Mouse (Mus musculus) retina, embryonic 14.5 days (tissue): Measurements from ENCODE around the gene Tmem108.
A peak's percentile ranks its signal among the peaks of the same experiment; 100 is the strongest.

Experiments used
- DNase-seq: peaks from one replicate; pipeline ENCODE4 v3.0.0-alpha.2; 2015; ENCODE audit warnings: low spot score

Tmem108 gene

DNA sequence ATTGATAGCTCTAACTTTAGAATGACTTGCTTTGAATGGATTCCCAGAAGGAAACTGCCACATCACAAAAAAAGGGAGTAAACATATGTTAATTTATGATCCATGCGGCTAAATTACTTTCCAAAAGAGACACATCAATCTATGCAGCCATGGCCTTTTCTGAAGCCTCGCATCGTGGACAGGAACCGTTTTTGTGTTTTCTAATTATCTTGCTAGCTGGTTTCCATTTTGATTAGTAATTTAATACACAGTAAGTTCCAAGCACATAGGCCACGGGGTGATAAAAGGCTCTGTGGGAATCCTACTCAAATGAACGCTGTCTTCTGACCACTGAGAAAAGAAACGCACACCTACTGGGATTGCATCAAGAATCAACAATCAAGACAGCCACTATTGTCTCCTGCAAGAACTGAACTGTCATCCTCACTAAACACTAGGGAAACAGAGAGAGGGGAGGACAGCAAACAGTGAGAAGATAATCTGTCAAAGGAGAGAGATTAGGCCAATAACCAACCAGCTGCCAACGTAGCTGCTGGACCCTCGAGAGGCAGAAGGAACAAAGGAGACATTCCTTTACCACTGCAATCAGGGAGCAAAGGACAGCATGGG lies 132.7 kb downstream of the Tmem108 start:
- peak; percentile 80 for DNase-seq

DNA sequence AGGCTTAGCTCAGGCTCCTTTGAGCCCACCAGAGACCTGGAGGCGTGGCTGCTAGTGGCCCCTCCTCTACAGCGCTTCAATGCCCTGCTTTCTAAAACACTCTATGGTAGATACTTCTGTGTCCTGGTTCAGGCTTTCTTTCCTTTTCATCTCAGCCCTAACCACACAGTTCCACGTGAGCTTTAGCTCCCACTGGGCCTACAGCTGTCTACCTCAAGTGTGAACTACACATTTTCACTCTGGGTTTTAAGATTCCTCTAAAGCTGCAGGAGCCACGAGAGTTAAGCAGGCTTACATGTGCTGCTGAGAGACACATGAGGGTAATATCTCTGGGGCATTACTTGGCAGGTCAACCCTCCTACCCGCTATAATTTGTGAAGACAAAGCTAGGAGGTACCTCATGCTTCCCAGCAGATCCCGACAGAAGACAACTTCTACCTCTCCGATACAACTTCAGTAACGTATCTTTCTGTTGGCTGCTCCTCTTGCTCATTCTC lies 134.2 kb downstream of the Tmem108 start:
- DNase-seq, result no peak

DNA sequence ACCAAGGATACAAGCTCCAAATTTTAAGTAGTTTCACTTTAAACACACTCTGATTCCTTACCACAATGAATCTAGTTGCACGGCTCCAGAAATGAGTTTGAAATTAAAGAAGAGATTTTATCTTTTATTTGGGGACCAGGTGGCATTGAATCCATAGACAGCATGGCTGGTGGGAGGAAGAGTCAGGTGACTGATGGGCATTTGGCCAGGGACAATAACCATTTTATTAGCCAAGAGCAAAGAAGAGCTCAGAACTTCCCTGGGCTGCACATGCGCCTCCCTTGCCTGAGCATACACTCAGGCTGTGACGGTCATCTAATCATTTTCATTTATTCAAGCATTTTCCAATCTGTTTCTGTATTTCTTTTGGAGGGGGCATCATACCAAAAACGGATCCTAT lies 135.5 kb downstream of the Tmem108 start:
- DNase-seq, result no peak

DNA sequence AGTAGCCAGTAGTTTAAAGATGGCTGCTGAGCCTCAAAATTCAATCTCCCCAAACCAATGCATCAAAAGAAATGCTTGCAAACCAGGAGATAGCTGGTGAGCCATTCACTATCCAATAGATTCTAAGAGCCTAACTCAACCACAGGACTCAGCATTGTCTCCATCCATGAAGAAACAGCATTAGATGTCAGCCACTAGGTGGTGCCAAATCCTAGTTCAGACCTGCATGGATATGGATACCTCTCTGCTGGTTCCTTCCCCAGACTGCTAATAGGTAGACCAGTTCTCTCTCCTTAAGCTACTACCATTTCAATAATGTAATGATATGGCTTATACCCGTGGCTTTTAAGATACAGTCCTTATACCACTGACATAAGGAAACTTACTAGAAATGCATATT lies 137.0 kb downstream of the Tmem108 start:
- peak; percentile 87 for DNase-seq

DNA sequence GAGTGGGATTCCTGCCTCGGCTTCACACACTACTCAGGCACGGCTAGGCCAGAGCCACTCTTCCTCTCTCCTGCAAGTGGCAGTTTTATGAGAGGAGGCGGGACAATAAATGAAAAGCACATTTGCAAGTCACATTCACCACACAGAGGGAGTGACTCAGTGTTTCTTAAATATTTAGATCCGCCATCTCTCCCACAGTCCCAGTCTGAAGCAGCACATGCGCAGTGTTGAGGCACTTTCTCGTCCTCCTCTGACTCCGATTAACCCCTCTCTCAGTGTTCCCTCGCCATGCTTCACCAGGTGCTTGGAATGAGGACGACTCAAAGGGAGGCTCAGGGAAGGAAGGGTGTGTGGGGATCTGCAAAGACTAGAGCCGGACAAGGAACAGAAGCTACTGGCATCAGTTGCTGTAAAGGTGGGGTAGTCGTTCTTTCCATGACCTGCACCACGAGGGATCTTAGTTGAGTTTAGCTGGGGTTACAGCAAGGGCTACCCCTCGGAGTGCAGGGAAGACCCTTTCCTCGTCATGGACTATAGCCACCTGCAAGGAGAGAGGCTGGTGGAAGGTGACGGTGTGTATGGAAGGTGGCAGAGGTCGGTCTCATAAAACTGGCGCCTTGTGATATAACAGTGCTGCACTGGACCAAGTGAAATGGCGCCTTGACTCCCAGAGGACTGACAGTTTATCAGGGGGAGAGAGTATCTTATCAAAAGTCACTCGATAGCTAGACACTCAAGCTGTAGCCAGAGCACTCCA lies 137.9 kb downstream of the Tmem108 start:
- no peak for DNase-seq

DNA sequence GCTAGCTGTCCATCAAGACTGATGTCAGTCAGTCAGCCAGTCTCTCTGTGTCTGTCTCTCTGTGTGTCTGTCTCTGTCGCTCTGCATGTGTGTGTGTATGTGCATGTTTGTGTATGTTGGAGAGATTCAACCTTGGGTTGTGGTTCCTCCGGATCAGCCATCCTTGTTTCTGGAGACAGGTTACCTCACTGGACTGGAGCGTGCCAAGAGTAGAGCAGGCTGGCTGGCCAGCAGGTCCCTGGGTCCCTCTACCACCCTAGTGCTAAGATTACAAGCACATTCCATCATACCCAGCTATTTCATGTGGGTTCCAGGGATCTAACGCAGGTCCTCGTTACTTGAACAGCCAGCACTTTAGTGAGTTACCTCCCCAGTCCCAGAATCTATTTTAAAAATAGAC lies 138.6 kb downstream of the Tmem108 start:
- no peak for DNase-seq

DNA sequence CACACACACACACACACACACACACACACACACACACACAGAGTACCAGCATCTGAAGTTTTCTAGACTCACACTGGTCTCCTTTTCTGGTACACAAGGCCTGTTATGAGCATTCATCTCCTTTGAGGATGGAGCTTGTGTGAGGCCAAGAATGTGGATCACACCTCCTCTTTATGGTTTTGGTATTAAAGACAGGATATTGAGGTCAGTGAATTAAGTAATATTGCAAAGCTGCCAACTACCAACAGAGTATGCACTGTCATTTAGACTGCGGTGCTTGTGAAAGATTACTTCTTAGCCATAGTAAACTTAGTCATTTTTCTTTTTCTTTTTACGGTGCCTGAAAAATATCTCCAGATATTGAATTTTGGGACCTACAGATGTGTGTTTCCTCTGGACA lies 139.8 kb downstream of the Tmem108 start:
- no peak for DNase-seq

DNA sequence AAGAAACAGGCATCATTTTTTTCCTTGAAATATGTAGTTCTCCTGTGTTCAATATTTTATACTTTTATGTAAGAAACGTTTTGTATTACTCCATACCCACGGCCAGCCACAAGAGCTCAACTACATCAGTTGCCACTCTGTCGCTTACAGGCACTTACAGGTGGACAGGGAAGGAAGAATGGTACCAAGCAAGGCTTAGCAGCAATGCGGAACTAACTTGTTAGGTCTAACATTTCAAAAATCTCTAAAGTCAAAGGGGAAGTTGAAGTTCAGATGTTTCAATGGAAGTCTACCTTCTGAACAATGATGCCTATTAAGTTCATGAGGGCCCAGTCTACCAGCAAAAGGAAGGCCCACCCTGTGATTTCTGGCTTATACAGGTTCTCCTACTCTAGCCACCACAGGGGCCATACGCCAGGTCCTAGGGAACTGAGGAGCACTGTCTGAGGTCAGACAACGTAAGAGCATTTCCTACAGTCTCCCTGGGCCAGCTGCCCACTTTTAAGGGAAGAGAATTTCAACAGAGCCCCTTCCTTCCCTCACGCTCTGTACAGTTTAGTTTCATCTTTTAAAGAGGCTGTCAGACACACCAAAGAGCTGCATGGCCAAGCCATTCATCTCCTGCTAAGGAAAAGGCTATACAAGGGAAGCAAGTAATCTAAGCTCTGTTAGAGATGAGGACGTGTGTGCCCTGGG lies 141.0 kb downstream of the Tmem108 start:
- DNase-seq, result no peak

DNA sequence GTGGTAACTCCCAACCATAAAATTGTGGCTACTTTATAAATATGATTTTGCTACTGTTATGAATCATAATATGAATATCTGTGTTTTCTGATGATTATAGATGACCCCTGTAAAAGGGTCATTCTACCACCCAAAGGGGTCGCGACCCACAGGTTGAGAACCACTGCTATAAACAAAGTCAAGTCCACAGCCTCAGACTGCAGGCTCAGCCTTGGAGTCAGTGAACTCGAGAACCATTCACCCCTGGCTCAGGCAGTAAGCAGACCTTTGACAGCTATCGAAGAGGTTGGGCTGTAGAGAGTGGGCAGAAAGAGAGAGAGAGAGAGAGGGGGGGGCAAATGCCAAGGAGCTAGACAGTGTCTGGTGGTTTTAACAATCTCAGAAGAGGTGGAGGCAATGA lies 147.4 kb downstream of the Tmem108 start:
- DNase-seq, result no peak

DNA sequence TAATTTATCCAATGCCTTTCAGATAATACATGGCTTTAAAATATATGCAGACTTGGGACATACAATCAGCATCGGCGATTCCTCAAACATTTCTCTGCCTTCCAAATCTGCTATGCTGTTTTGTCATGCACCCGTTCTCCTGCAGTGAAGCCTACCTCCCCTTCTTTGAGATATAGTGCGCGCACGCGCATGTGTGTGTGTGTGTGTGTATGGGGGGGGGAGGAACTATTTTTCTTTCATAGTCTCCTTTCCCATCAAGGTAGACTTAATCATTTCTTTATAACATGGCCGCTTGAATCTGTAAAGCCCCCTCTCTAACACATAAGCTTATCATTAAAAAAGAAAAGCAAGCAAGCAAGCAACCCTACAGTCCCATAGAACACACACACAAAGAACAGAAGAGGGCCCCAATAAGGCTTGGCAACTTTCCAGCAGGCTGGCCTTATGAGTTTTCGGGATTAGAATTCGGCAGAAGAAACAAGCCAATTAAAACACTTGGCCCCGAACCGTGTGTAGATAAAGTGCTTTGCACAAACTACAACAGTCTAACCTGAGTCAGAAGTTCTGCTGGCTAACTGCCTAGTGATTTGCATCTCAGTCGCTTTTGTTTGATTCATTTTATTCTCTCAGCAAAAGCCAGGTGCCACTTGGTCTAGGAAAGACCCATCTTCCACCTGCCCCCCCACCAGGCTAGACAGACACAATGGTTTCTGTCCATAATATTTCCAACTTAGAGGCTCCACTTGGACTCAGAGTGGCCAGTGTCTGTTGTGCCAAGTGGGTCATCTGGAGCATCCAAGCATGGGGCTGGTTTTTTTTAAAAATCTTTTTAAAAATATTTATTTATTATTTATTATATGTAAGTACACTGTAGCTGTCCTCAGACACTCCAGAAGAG lies 153.2 kb downstream of the Tmem108 start:
- no peak for DNase-seq

DNA sequence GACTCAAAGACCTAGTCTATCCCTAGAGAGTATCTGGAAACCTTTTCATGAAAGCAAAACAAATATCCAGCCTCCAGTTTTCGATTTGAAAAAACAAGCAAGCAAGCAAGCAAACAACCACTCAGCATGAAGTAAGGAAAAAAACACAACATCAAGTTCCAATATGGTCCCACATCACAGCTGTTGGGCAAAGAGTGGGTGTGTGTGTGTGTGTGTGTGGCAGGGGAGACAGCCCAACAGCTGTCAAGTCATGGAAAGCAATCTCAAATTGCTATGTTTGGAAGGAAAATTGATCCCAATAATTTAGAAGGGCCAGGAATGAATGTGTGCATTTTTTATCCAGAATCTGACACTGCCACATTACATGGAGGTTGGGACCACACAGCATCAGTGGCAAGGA lies 155.6 kb downstream of the Tmem108 start:
- no peak for DNase-seq

DNA sequence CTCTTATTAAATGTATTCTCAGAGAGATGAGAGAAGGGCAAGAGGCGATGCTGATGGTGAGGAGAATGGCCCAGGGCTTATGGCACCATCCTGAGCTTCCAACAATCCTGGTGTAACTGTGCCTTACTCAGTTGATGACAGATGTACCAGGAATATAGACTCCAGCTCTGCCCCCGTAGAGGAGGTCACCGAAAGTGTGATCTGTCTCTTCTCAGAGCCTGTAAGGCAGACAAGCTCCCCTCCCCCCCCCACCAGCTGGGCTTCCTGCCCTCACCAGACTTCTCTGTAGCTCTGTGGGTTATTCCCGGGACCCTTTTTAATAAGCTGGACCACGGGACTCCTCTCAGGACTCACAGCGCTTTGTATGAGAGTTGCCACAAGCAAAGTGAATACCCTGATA lies 157.8 kb downstream of the Tmem108 start:
- no peak for DNase-seq

DNA sequence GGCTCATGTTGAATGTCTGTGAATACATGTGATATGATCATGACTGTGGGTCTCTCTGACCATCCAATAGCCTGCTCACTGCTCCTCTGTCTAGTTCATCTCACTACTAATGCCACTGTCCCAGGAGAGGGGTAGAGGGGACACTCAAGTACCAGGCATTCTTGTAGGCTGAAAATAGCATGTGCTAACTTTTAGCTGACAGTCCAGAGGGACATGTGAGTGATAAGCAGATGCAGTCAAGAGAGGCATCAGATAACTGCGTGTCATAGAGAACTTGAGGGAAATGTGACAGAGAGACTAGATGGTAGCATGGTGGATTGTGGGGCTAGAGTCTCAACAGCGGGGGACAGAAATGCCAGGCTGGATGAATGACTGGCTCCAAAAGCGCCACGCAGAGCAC lies 159.8 kb downstream of the Tmem108 start:
- DNase-seq, result no peak

DNA sequence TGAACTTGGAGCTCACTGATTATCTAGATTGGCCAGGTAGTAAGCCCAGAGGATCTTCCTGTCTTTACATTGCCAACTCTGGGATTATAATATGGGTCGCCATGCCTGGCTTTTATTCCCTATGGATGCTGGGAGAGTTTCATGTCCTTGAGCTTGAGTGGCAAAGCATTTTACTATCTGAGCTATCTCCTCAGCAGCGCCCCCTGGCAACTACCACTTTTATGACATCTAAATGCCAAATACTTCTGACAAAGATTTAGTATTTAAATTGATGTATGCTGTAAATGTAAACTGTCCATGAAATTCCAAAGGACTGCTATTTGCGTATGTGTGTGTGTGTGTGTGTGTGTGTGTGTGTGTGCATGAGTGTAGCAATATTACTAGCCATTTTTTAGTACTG lies 160.8 kb downstream of the Tmem108 start:
- peak; percentile 45 for DNase-seq

DNA sequence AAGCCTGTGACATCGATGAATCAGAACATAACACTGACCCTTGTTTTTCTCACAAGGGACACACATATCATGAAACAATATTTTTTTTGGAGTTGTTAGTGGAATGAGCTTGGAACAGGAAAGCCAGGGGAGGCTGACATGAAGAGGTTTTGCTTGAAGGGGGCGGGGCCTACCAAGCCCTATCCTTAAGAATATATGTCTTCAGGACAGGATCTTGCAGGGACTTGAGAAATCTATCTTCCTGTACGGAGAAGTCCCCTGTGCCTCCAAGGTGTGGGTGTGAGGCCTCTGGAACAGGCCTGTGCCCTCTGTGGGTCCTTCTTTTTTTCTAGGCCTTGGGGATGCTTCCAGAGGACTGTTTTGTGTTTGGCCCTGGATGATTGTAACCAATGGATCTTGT lies 161.7 kb downstream of the Tmem108 start:
- DNase-seq, result no peak

DNA sequence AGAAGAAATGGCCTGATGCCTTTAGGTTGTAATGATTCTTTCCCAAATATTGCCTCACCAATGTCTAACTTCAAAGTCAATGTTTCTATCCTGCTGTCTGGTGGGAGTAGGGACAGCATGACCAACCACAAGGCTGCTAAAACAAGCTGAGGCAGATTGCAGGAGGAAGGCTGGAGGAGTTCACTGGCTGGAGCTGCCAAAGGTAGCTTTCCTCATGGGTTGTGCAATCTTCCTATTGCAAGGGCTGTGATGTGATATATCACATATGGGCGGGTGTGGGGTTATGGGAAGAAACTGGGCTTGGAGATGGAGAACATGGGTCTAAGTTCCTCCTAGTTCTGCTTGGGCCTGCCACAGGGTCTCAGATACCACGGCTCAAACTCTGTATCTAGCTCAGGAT lies 163.8 kb downstream of the Tmem108 start:
- DNase-seq, result no peak

DNA sequence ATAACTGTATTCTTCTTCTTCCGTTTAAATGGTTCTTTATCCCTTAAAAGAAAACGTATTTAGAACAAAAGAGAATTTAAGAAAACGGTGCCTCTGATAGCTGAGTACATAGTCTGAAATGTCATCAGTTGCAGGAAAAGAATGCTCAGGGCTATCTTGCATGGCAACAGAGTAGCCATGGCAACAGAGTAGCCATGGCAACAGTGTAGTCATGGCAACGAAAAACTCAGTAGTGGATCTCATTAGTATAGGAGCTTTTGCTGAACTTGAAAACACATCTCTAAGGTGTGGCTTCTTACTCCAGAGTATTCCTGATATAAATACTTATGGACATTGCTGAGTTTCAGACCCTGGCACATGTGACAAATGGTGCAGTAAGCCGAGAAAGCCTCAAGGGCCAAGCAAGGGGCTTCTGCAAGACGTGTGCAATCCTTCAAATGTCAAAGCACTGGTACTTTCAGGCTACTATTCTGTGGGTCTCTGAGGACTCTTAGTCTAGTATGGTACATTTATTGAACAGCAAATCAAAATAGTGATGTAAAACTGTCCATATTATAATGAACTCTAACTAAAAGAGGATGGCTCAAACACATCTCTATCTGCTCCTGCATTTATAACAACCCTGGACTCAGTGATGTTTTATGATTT lies 166.3 kb downstream of the Tmem108 start:
- peak; percentile 80 for DNase-seq

DNA sequence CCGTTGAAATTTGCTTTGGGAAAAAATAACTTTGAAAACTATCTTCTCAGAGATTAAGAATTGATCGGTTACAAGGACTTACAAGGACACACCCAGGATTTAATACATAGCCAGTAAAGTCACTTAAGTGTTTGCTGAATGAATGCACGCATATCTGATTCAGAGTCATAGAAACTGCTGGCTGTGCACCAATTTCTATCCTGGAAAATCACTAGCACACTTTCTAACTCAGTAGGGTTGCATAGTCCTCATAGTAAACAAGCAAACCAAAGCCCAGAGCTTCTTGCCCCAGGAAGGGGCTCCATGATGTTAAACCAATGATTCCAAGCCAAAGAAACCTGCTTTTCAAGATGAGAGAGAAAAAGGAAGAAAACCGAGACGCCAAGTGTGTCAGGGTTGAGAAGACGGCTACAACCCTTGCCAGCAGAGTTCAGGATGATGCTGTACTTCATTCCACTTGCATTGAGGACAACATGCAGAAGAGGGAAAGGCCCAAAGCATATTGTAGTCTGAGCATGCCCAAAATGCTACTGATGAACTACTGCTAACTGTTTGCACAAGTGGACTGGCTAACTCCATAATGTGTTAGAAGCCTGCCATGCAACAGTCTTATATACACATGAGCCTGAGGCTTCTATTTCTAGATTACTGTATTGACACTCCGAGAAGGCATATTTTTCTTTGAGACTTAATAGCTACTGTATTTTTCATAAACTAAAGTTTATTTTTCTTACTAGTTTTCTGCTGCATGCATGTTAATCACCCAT lies 167.0 kb downstream of the Tmem108 start:
- DNase-seq, result no peak

DNA sequence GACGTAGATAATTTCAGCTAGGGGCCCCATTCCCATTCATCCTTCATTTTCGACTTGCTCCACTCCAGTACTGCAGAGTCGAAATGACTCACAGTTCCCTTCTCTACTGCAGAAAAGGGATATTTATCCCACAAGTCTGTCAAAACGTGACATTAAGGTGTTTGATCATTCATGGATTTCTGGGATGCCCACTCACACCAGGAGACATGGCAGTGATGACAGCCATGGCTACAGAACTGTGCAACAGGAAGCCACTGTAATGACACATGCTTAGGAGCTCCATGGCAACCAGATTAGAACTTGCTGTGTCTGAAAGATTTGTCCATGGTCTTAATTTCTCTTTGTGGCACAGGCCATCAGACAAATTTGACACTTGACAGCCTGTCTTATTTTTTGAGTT lies 168.6 kb downstream of the Tmem108 start:
- DNase-seq, result no peak

DNA sequence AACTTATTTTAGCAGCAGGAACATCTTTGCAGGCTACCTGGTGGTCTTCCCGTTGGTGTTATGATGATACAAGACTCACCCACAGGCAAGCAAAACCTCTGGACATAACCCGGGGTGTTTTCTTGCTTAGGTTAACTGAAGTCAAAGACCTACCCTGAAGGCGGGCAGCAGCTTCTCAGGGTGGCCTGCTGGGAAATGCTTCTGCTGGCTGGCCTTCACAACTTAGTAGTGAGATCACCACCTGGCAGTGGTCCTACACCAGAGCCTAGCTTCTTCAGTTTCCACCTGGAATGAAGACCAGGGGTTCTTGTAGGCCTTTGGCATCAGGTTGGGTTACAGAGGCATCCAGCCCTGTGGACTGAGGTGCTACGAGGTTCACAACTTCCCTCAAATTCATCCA lies 169.7 kb downstream of the Tmem108 start:
- no peak for DNase-seq

DNA sequence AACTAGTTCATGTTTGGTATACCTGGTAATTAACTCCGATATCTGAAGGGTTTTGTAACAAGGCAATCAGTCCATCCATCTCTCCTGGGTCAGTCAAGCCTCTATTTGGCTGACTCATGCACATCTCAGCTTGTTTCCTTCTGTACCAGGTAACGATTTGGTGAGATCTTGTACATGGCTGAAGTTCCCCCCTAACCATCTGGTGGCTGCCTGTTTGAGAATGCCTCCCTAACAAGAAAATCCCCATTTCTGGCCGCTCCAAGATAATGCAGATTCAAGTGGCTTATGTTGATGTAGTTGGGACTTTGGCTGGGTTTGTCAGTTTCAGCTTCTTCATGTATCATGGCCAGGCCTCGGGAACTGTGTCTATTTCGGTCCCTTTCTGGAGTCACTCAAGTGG lies 170.8 kb downstream of the Tmem108 start:
- no peak for DNase-seq
